Mouse (Mus musculus): ENCODE measurements around the gene Ifnar1.

Ifnar1 gene

DNA sequence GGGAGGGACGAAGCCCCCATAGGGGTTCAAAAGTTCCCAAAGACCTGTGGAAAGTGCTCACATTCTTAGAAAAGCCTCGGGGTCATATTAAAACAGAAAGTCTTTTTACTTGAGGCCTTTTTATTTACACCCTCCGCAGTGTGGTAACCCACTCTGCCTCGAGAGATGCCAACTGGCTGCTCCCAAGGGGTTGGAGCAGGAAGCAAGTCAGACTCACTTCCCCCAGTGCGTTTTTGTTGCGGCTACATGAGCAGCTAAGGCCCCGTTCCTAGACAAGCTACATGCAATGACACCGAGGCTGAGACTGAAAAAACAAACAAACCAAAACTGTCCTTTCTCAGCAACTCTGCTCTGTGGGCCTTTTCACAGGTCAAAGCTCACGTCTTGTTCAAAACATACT, 53.5 kb downstream of the Ifnar1 start:
- peak in 1 of 2 experiments; percentile 48 for DNase-seq (ENCODE audit: low spot score in 2 of 2)

DNA sequence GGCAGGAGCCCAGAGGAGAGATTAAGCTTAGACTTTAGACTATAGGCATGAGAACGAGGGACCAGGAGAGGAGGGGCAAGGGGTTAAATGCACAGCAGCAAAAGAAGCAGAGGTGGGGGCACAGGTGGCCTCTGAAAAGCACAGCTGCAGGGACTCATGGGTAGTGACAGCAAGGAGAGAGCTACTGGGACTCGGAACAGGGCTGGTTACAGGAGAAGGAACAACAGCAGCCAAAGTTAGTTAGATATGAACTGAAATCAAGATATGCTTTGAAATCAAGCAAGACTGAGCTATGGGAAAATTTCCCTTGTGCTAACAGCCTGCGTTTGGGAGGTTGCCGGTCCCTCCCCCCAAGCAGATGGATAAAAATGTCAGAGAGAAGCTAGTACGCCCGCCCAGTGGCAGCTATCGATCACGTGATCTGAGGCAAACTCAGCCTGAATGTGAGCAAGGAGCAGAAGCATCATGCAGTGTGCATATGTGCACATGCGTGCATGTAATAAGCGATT, 56.6 kb downstream of the Ifnar1 start:
- no peak for DNase-seq (ENCODE audit: low spot score in 2 of 2)

DNA sequence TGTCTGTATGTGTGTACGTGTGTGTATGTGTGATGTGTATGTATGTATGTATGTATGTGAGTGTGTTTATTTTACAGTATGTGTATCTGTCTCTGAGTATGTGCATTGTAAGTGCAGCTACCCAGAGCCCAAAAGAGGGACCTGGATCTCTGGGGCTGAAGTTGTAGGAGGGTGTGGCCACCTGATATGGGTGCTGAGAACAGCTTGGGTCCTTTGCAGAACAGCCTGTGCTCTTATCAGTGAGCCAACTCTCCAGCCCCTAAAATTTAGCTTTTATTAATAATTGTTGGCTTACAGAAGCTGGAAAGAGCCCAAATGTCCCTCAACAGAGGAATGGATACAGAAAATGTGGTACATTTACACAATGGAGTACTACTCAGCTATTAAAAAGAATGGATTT, 58.6 kb downstream of the Ifnar1 start:
- no peak for DNase-seq (ENCODE audit: low spot score in 2 of 2)

DNA sequence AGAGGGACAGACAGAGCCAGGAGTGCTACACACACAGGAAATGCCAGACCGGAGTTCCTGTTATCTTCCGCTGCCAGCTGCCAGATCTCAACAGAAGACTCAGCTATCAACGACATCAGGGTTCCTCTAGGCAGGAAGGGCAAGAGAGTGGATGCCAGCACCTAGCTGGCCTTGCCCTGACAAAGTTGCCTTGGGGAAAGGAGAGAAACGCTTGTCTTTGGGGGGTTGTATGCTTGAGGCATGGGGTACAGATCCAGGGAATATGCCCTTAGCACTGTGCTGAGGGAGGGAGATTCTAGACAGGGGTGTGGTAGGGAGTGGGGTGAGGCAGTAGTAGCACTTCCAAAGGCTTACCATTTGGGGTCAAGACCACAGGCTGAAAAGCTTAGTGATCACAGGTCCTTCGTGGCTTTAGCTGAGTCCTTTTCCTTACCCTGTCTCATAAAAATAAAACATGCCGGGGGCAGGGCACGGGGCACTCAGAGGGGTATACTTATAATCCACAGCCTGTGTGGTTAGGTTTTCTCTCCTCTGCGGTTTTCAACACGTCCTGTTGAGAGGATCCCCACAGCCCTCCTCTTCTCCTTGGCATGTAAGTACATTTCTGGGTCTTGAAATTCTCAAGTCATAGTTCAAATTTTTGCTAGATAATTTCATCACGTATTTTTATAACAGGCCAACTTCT, 60.7 kb downstream of the Ifnar1 start:
- peak; percentile 65 to 79 for DNase-seq (ENCODE audit: low spot score in 2 of 2)

DNA sequence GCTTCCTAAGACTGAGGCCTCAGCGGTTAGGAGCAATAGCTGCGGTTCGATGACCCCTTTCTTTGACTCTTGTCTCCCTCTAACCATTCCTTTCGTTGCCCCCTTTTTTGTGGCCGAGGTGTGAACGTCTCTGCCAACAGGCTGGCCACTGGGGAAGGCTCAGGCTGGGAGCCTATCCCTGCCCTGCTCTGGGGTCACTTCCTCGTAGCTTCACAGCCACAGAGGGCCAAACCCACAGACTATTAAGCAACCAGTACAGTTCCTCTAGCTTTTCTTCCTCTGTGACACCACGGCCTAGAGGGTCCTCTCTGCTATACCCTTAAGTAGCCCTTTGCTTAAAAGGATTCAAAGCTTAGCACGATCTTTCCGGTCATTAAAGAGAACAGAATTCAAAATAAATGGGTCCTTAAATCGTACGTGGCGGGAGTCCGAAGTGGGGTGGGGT, 61.4 kb downstream of the Ifnar1 start:
- peak; percentile 63 to 66 for DNase-seq (ENCODE audit: low spot score in 2 of 2)

DNA sequence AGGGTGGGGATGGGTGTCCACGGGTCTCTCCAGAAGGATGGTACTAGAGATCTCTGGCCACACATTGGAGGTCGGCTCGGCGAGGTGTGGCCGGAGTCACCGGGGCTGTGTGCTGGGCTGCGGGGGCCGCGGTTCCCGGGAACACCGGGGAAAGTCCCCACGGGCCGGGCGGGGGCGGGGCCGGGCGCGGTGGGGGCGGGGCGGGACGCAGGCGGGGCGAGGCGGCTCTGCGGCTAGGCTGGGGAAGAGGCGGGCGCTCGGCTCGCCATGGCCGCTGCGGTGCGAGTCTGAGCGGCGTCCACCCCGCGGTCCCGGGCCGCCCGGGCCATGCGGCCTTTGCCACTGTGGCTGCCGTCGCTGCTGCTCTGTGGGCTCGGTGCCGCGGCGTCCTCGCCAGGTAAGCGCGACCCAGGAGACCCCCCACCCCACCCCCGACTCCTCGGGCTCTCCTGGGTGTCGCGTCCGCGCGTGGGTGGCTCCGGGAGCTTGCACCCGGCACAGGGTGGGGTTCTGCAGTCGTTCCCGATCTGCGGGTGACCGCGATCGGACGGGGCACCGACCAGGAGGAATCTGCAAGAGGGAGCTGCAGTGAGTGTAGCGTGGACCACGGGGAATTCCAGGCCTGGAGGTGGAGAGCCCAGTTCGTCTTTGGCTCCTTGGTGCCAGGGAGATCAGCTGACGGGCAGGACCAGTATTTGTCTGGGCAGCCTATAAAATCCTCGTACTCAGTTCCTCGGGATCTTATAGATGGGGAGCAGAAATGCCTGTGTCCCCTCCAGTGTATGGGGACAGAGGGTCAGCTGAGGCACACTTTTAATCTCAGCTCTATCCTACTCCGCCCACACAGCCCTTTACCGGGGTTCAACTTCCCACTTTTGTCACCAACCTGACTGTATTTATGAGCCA, 62.1 kb downstream of the Ifnar1 start, which contains the start of gene Ifngr2:
Gene Ifngr2 (plus strand): TSS at position 237 of the 906 bp plus-strand sequence.
- DNase-seq (ENCODE audit: low spot score in 2 of 2): peak; percentile 72 to 80

DNA sequence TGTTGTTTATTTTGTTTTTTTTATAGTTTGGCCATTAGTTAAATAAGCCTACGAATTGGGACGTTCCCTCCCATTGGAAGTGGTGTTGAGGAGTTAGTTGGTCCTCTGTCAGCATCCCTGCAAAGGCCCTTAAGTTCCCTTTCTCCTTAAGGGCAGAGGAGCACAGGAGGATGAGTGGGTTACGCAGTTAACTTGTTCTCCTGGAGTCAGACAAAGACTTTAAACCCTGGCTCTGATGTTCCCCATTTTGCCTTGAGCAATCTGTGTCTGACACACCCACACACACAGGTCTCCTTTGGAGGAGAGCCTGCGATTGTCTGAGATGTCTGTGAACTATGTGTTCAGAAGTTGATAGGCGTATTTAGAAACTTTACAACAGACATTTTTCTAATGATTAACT, 62.9 kb downstream of the Ifnar1 start:
- DNase-seq (ENCODE audit: low spot score in 2 of 2): no peak

DNA sequence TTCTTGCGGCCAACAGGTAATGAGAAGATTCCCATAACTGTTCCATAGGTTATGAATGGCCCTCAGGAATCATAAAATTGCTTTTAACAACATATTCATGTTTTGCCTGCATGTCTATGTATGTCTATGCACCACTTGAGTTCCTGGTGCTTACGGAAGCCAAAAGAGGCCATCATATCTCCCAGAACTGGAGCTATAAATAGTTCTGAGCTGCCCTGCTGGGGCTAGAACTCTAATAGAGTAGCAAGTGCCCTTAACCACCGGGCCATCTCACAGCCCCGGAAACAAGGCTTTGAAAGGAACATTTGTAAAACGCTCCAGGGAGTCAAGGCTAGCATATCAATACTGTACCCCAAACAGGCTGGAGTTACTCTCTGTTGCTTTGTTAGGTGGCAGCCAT, 63.5 kb downstream of the Ifnar1 start:
- no peak for DNase-seq (ENCODE audit: low spot score in 2 of 2)

DNA sequence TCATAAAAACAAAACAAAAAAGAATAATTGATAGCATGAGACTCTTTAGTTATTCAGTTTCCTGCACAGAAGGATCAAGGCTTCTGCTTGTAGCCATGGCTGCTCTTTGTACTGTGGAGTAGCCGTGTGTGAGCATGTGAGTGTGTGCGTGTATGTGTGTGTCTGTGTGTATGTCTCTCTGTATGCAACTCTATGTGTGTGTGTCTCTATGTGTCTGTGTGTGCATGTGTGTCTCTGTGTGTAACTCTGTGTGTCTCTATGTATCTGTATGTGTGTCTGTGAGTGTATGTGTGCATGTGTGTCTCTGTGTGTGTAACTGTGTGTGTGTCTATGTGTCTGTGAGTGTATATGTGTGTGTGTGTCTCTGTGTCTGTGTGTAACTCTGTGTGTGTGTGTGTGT, 64.0 kb downstream of the Ifnar1 start:
- no peak for DNase-seq (ENCODE audit: low spot score in 2 of 2)

DNA sequence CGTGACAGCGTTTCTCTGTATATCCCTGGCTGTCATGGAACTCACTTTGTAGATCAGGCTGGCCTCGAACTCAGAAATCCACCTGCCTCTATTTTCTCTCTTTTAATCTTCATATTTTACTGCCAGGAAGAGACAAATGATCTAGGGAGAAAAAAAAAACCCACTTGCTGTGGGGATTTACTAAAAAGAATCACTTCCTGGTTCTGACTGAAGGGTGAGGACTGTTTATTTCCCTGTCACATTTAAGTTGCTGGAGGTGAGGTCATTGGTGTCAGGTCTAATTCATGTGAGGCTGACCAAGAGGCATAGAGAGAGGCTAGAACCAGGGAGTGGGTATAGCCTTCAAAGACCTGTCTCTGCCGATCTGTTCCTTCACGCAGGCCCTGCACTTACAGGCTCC, 64.6 kb downstream of the Ifnar1 start:
- no peak for DNase-seq (ENCODE audit: low spot score in 2 of 2)

DNA sequence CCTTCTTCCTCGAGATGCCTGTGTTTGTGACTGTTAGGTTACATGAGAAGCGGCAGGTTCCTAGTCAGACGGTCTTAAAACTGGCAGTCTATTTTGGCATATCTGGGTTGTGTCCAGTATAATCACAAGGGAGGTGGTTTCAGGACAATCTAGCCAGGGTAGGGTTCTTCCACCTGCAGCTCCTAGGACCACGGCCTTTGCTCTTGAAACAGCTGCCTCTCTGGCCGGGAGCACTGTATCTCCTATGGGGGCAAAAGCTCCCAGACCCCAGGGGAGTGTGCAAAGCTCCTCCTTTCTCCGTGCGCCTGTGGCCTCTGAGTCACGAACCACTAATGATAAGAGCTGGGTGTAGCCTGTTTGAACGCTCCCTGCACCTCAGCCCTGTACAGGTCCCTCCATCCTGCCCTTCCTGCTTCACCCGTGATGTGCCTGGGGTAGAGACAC, 66.1 kb downstream of the Ifnar1 start:
- DNase-seq (ENCODE audit: low spot score in 2 of 2): no peak

DNA sequence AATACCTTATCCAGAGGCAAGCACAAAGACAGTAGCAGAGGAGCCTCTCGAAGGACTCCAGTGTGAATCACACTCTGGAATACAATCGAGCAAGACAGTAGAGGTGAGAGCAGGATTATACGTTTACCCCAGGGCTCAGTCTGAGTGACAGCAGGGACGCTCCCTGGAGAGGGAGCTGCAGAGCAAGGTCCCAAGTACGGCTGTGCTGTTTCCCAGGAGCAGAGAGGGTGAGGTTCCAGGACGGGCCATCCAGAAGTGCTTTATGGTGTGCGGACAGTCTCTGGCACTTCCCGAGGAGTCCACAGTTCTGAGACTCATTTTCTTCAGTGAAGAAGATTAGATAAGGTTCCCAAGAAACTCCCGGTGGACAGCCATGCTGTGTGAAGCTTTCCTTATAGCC, 67.0 kb downstream of the Ifnar1 start:
- DNase-seq (ENCODE audit: low spot score in 2 of 2): no peak

DNA sequence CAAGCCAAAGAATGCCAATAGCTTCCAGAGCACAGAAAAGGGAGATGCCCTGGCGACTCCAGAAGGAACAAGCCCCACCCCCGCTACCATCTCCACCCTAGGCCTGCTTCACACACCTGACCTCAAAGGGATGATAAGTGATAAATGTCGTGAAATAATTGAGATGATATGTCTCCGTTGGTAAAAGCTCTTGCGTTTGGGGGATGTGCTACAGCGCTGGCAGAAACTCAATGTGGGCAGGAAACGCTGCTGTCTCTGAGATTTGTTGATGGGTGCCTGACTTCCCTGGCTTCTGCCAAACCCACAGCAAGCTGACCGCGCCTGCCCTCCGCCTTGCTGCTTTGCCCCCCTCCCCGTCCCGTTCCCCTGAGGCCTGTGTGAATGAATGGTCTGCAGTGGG, 68.6 kb downstream of the Ifnar1 start:
- DNase-seq (ENCODE audit: low spot score in 2 of 2): no peak

DNA sequence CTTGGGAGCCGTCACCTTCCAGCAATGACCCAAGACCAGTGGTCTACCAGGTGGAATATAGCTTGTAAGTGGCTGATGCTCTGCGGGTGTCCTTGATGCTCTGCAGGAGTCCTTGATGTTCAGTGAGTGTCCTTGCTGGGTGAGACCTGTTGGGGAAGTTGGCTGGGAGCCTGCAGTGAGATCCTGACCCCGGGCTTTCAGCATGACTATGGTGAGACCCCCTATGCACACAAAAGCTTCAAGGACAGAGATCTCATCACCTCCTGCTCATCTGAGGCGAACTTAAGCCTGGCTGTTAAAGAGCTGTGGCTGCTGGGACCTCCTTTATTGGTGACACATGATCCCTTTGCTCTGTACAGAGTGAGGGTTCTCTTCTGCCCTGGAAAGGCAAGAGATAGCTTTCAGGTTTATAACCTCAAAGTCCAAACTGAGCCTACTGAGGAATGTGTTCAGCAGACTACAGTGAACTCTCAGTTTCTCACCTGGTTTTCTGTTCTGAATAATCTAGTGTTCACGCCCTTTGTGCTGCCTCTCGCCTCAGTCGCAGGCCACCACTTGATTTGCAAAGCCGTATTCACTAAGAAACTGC, 70.1 kb downstream of the Ifnar1 start:
- no peak for DNase-seq (ENCODE audit: low spot score in 2 of 2)

DNA sequence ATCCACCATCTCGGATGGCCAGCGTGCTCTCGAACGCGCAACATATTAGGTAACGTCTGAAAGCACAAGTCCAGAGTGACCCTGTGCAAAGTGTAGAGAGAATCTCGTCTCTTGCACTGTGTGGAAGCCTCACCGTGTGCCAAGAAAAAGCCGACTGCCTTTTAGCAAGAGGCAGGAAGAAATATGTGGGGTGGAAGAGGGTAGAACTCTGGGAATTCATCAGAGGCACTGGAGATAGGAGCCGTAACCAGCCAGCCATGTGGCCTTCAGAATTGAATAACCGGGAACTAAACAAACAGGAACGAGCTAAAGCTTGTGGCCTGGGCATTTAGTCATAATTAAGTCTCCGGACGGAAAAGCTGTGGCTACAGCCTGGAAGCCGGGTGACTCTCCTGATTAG, 71.6 kb downstream of the Ifnar1 start:
- DNase-seq (ENCODE audit: low spot score in 2 of 2): no peak

All from spleen, postnatal 10 days (tissue).